Mouse (Mus musculus) embryonic facial prominence, embryonic 10.5 days (tissue): ENCODE measurements around the gene Zbtb25. TPM values are rescaled to one million over a fixed set of nuclear protein-coding genes. Genes with fewer than 3 reads are reported as not detected.
A peak's percentile ranks its signal among the peaks of the same experiment; 100 is the strongest.

ENCODE experiments used
- DNase-seq: peaks from one replicate; pipeline ENCODE4 v3.0.0-alpha.2; 2017; ENCODE audit warnings: low spot score
- H3K27ac ChIP-seq: fragments of 300-500 bp; sonication (generic); replicated peaks from 2 replicates; pipeline ENCODE4 v1.5.1; 2016; ENCODE audit warnings: mild to moderate bottlenecking
- H3K27me3 ChIP-seq: fragments of 300-500 bp; sonication (generic); replicated peaks from 2 replicates; pipeline ENCODE4 v1.6.1; 2016; ENCODE audit warnings: low read depth, mild to moderate bottlenecking; ENCODE audit not compliant: poor library complexity, severe bottlenecking
- H3K36me3 ChIP-seq: fragments of 300-500 bp; sonication (generic); replicated peaks from 2 replicates; pipeline ENCODE4 v1.6.1; 2016; ENCODE audit warnings: mild to moderate bottlenecking, moderate library complexity
- H3K4me1 ChIP-seq: fragments of 300-500 bp; sonication (generic); 2 replicates; pipeline ENCODE4 v1.6.1; 2016
- H3K4me3 ChIP-seq: fragments of 300-500 bp; sonication (generic); 2 replicates; pipeline ENCODE4 v1.5.1; 2016; ENCODE audit warnings: mild to moderate bottlenecking, moderate library complexity
- H3K9me3 ChIP-seq: fragments of 300-500 bp; sonication (generic); 2 replicates; pipeline ENCODE4 v1.6.1; 2016; ENCODE audit warnings: mild to moderate bottlenecking
- WGBS: fragments of 180-500 bp; shearing (Covaris S2); methylation state at CpG from one replicate; pipeline ENCODE4 v1.1.7; 2016; 5-methylcytosine and 5-hydroxymethylcytosine counted together
- polyA plus RNA-seq: library from polyadenylated mRNA; unstranded; fragments of >200 nt; fragmentation: Nextera tagmentation; extraction: Ambion mirVana; gene quantifications from 2 replicates; pipeline ENCODE4 v1.2.1, GENCODE M21; 2016

Gene Zbtb25
- polyA plus RNA-seq, 1 experiment from 2014 or later, result 14.6 TPM

DNA sequence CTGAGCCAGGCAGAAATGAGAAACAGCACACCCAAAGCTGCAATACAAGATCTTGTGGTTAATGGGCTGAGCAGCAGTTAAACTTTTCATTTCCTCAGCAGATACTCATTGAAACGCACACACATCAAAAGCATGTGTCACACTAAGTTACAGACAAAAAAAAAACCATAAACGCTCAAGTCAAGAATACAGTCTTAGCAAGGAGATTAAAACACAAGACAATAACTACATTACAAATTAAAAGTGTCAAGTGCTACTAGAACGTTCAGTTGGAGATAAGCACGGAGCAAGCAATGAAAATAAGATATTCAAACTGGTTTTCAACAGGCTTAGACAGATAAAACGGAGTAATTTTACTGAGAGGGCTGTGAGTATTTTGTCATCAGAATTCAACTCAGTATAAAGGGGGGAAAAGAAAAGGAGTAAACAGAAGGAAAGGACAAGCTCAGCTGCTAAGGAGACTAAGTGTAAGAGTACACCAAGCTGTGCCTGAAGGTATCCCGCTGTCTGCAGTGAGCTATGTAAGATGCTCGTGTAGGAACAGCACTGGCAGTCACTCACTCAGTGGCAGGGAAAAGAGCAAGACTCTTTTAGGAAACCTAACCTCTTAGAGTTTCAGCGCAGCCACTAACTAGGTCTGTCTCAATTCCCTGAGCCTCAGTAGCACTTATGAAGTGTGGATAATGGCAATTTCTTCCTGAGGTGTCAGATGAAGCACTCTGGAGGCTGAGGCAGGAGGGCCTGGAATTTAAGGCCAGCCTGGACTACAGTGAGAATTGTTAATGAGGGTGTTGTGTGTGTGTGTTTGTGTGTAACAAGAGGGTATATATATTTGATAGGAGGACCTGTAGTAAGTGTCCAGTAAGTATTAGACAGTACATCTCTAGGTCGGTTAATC, 7.7 kb downstream of the Zbtb25 start:
- H3K27ac ChIP-seq, result no peak overlapping the region
- H3K4me3 ChIP-seq, result no peak overlapping the region
- WGBS, result 75% methylated on average over 9 of the region's 9 CpGs
- no peak for DNase-seq
- no peaks in the 10 kb centered on the region for H3K27me3 ChIP-seq
- H3K4me1 ChIP-seq, result peaks cover 6% of the 10 kb centered on the region; the same call in 1 of the 2 replicates
- H3K9me3 ChIP-seq, result no peaks in the 10 kb centered on the region
- peaks cover 27% of the 10 kb centered on the region for H3K36me3 ChIP-seq

DNA sequence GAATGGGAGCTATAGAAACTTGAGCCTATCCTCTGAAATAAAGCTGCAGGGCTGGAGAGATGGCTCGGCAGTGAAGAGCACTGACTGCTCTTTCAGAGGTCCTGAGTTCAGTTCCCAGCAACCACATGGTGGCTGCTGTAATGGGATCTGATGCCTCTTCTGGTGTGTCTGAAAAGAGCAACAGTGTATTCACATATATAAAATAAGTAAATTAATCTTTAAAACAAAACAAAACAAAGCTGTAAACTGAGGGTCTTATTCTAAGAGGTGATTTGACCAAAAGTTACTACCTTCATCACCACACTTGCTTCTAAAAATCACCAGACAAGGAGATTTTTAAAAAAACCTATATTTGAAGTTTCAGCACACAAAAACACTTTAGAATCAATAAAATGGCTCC, 8.5 kb downstream of the Zbtb25 start:
- H3K9me3 ChIP-seq, result no peaks in the 10 kb centered on the region
- WGBS, result 61% methylated on average over 1 of the region's 1 CpGs
- no peak for DNase-seq
- peaks cover 2% of the 10 kb centered on the region; the same call in 1 of the 2 replicates for H3K4me1 ChIP-seq
- H3K27me3 ChIP-seq, result no peaks in the 10 kb centered on the region
- peaks cover 28% of the 10 kb centered on the region for H3K36me3 ChIP-seq
- no peak overlapping the region for H3K27ac ChIP-seq
- H3K4me3 ChIP-seq, result no peak overlapping the region

DNA sequence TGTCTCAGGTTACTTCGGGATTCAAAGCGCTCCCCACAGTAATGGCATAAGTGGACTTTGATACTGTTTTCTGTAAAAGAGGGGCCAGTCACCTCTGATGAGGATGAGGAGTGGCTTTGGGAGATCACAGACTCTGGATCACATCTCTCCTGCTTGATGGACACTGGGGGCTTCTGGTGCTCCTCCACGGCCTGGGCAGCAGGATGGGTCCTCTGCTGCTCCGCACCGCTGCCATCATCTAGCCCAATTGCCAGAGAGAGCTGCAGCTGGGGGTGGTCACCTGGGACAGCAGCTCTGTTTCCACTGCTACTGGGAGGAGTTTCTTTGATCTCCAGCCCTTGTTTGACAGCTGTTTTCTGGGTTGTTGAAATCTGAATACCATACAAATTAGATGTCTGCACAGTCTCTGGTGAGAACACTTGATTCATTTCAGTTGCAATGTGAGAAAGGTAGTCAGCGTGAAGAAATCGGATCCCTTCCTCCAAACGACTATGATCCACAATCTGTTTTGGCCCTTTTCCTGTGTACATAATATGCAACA, 19.7 kb downstream of the Zbtb25 start:
- WGBS, result 79% methylated on average over 8 of the region's 8 CpGs
- peaks cover 5% of the 10 kb centered on the region; the same call in 1 of the 2 replicates for H3K4me1 ChIP-seq
- H3K27ac ChIP-seq, result no peak overlapping the region
- no peaks in the 10 kb centered on the region for H3K27me3 ChIP-seq
- H3K9me3 ChIP-seq, result no peaks in the 10 kb centered on the region
- peak; percentile 34 for DNase-seq
- H3K36me3 ChIP-seq, result peaks cover 72% of the 10 kb centered on the region
- no peak overlapping the region for H3K4me3 ChIP-seq

DNA sequence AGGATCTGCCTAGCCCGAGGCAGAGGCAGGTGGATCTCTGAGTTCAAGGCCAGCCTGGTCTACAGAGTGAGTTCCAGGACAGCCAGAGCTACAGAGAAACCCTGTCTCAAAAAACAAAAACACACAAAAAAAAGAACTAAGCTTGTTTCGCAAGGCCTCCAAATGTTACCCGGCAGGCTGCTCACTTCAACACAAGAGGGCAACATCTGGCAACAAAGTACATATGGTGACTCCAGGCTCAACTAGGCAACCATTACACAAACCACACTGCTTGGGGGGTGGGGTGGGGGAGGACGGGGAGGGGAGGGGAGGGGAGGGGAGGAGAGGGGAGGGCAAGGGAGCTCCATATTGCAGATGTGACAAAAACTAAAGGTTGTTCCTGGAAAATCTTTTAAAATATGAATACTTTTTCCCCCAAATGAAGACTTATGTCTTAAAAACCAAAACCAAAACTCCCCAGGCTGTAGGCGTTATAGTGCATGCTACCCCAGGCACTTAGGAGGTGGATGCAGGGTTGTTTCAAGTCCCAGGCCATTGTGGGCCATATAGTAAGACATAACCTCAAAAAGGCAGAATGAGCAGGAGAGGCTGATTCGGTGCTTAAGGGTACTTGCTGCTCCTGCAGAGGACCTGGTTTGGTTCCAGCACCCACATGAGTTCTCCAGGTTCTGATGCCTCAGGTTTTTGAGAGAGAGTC, 23.5 kb downstream of the Zbtb25 start:
- Histone ChIP-seq H3K36me3 (peaks cover 43% of the 10 kb centered on the region), H3K27me3 (no peaks in the 10 kb centered on the region), H3K4me3 (no peak overlapping the region), H3K27ac (no peak overlapping the region), H3K4me1 (peaks cover 5% of the 10 kb centered on the region; the same call in 1 of the 2 replicates), H3K9me3 (no peaks in the 10 kb centered on the region)
- WGBS, result 84% methylated on average over 6 of the region's 6 CpGs
- DNase-seq, result no peak

DNA sequence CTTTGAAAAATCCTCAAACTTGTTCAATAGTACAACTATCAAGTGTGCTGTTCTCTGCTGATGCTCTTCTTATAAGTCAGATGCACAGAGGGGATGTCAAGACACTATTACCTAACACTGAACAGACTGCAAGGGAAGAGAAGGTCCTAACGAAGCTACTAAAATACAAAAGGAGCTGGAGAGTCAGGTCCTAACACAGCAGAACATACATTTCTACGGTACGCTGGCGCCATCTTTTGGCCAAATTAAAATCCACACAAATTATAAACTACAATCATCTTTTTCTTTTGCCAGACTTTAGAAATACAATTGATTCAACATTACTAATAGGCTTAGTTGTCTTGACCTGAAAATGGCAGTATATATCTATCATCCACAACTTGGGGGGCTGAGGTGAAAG, 28.3 kb downstream of the Zbtb25 start:
- Histone ChIP-seq H3K36me3 (peaks cover 8% of the 10 kb centered on the region; the same call in 1 of the 2 replicates), H3K4me3 (no peak overlapping the region), H3K9me3 (no peaks in the 10 kb centered on the region), H3K4me1 (no peaks in the 10 kb centered on the region), H3K27me3 (no peaks in the 10 kb centered on the region), H3K27ac (no peak overlapping the region)
- 9% methylated on average over 4 of the region's 4 CpGs for WGBS
- DNase-seq, result peak; percentile 38

DNA sequence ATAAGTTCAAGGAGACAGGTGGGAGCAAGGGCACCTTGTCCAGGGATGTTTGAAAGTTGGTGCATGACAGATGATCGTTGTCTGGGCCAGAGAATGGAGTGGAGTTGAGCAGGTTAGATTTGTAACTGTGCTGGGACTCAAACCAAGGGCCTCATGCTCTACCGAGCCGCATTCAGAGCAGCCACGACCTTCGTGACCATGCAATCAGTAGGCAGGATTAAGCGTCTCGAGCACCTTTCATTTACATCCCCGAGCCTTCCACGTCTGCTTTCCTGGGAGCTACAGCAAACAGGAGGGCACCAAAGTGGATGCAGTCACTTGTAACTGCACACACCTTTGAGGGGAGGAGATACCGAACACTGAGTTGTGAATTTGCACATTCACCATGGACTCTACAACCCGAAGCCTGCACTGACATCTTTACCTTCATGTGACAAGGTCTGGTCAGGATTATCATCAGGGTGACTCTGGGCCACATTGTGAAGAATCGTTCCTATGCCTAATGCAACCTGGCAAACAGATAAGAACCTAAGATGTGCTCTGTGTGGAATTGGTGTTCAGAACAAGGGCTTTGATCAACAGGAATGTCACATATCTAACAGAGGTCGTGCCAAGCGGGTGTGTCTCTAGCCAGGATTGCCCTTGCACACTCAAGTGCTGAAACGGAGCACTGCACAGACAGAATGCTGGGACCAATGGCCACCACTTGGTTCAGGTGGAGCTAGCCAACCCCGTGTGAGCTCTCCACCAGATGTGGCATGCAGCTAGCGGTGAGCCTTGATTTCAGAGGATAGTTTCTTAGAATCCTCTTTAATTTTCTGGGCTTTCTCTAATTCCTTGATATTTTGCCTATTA, 33.1 kb downstream of the Zbtb25 start:
- WGBS, result 84% methylated on average over 17 of the region's 17 CpGs
- Histone ChIP-seq H3K4me1 (no peaks in the 10 kb centered on the region), H3K27me3 (no peaks in the 10 kb centered on the region), H3K27ac (no peak overlapping the region), H3K36me3 (no peaks in the 10 kb centered on the region), H3K9me3 (no peaks in the 10 kb centered on the region), H3K4me3 (no peak overlapping the region)
- no peak for DNase-seq

DNA sequence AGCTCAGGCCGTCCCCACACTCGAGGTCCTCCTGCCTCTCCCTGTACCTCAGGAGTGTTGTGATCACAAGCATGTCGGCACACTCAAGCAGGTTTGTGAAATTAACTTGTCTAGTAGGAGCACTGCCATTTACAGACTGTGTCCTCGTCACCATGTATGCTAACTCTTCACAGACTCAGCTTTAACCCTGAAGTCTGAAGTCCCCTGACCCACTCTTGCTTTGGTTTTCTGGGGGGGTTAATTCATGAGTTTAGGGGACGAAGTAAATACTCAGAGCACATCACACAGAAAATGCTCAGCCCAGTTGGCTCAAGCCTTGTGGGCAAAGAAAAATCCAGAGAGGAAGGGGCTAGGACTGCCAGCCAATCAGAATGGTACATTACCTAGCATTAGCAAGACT, 33.8 kb downstream of the Zbtb25 start:
- Histone ChIP-seq H3K4me3 (no peak overlapping the region), H3K9me3 (no peaks in the 10 kb centered on the region), H3K27me3 (no peaks in the 10 kb centered on the region), H3K27ac (no peak overlapping the region), H3K4me1 (no peaks in the 10 kb centered on the region), H3K36me3 (no peaks in the 10 kb centered on the region)
- DNase-seq, result no peak
- 86% methylated on average over 5 of the region's 5 CpGs for WGBS

DNA sequence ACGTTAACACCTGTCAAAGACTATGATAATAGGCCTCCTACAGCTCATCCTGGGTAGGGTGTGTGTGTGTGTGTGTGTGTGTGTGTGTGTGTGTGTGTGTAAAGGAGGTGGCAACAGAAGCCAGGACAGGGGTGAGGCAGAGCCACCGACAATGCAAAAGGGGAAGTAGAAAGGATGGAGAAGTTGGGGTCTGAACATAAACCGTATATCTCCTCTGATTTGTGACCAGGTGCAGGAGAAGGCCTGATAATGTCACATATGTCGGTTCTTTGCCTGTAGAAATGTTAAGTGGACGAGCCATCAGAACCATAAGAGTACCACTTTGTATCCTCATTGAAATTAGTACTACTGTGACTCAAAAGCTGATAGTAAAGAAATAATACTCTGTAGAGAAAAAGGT, 35.7 kb downstream of the Zbtb25 start:
- no peaks in the 10 kb centered on the region for H3K9me3 ChIP-seq
- no peak overlapping the region for H3K27ac ChIP-seq
- no peaks in the 10 kb centered on the region for H3K36me3 ChIP-seq
- 89% methylated on average over 5 of the region's 5 CpGs for WGBS
- no peaks in the 10 kb centered on the region for H3K27me3 ChIP-seq
- H3K4me1 ChIP-seq, result no peaks in the 10 kb centered on the region
- no peak overlapping the region for H3K4me3 ChIP-seq
- no peak for DNase-seq

DNA sequence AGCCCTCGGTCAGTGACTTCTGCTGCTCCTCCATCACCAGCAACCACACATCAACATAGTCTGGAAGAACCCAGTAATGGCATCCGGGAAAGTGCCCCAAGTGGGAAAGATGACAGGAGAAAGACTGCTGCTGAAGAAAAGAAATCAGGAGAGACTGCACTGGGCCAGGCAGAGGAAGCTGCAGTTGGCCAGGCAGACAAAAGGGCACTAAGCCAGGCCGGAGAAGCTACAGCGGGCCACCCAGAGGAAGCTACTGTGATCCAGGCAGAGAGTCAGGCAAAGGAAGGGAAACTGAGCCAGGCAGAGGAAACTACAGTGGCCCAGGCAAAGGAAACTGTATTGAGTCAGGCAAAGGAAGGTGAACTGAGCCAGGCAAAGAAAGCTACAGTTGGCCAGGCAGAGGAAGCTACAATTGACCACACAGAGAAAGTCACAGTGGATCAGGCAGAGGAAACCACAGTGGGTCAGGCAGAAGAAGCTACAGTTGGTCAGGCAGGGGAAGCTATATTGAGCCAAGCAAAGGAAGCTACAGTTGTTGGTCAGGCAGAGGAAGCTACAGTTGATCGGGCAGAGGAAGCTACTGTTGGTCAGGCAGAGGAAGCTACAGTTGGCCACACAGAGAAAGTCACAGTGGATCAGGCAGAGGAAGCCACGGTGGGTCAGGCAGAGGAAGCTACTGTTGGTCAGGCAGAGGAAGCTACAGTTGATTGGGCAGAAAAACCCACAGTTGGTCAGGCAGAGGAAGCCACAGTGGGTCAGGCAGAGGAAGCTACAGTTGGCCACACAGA, 40.6 kb downstream of the Zbtb25 start:
- 90% methylated on average over 6 of the region's 6 CpGs for WGBS

DNA sequence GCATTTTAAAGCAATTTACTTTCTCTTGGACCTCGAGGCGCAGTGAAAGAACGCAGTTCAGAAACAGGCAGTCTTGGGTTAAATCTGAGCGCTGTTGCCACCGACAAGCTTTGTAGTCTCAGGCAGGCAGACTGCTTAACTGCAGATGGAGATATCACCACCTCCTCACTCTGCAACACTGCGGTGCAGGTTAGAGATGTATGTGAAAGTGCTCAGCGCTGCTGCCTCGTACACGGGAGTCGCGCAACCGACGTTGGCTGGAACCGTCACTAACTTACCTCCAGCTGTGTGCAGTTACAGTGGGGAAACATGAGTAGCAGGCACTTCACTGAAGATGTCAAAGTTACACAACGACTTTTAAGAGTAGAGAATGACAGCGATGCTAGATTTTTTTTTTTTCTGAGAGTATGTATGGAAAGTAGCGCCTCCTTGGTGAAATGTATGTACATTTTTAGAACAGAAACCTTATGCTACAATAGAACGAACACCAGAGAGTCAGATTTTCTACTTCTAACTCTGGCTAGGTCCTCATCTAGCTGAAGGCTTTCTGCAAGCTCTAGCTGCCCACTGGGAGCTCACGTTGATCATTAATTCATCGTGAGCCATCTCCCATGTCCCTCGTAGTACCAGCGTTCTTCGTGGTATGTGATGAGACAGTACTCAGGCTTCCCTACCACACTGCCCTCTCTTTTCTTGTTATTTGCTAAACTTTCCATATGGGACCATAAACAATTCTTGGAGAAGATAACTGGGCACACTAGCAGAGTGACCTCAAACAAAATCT, 42.8 kb downstream of the Zbtb25 start:
- no peaks in the 10 kb centered on the region for H3K9me3 ChIP-seq
- 92% methylated on average over 23 of the region's 23 CpGs for whole genome bisulfite sequencing
- no peak overlapping the region for H3K4me3 ChIP-seq
- peaks cover 8% of the 10 kb centered on the region for H3K36me3 ChIP-seq
- H3K27me3 ChIP-seq, result peaks cover 17% of the 10 kb centered on the region
- peaks cover 12% of the 10 kb centered on the region for H3K4me1 ChIP-seq
- no peak for DNase-seq
- no peak overlapping the region for H3K27ac ChIP-seq

More for the DNA sequence above, 40.6 kb downstream of the Zbtb25 start:
- no peak overlapping the region for H3K4me3 ChIP-seq
- no peaks in the 10 kb centered on the region for H3K9me3 ChIP-seq
- no peak for DNase-seq
- H3K36me3 ChIP-seq, result peaks cover 8% of the 10 kb centered on the region
- peaks cover 17% of the 10 kb centered on the region for H3K27me3 ChIP-seq
- H3K27ac ChIP-seq, result no peak overlapping the region
- H3K4me1 ChIP-seq, result peaks cover 12% of the 10 kb centered on the region
